Mouse (Mus musculus) limb, embryonic 12.5 days (tissue): ENCODE data around the gene Homer3. TPM values are rescaled to one million over a fixed set of nuclear protein-coding genes. Genes with fewer than 3 reads are reported as not detected.

Source experiments
- ATAC-seq: fragments of 200-750 bp; cut with Nextera tagmentation; 2 replicates; pipeline ENCODE4 v1.8.0; 2017; ENCODE audit warnings: low read depth, moderate TSS enrichment; ENCODE audit not compliant: insufficient number of reproducible peaks, insufficient read depth, low FRiP score, low TSS enrichment
- H3K27ac ChIP-seq: fragments of 300-500 bp; sonication (generic); 2 replicates; pipeline ENCODE4 v1.5.1; 2016; ENCODE audit warnings: mild to moderate bottlenecking, moderate library complexity
- H3K27me3 ChIP-seq: fragments of 300-500 bp; sonication (generic); 2 replicates; pipeline ENCODE4 v1.6.1; 2016; ENCODE audit warnings: mild to moderate bottlenecking, moderate library complexity
- H3K36me3 ChIP-seq: fragments of 300-500 bp; sonication (generic); 2 replicates; pipeline ENCODE4 v1.6.1; 2016; ENCODE audit warnings: mild to moderate bottlenecking, moderate library complexity
- H3K4me1 ChIP-seq: fragments of 300-500 bp; sonication (generic); replicated peaks from 2 replicates; pipeline ENCODE4 v1.6.1; 2016
- H3K4me2 ChIP-seq: fragments of 300-500 bp; sonication (generic); 2 replicates; pipeline ENCODE4 v1.6.1; 2016; ENCODE audit warnings: mild to moderate bottlenecking, moderate library complexity
- H3K4me3 ChIP-seq: fragments of 300-500 bp; sonication (generic); replicated peaks from 2 replicates; pipeline ENCODE4 v1.5.1; 2016; ENCODE audit warnings: mild to moderate bottlenecking
- H3K9ac ChIP-seq: fragments of 300-500 bp; sonication (generic); replicated peaks from 2 replicates; pipeline ENCODE4 v1.6.1; 2016; ENCODE audit warnings: mild to moderate bottlenecking, moderate library complexity
- H3K9me3 ChIP-seq: fragments of 300-500 bp; sonication (generic); 2 replicates; pipeline ENCODE4 v1.6.1; 2016; ENCODE audit warnings: mild to moderate bottlenecking, moderate library complexity
- WGBS: fragments of 180-500 bp; shearing (Covaris S2); methylation state at CpG from one replicate; pipeline ENCODE4 v1.1.7; 2016; 5-methylcytosine and 5-hydroxymethylcytosine counted together
- polyA plus RNA-seq: library from polyadenylated mRNA; unstranded; fragments of >200 nt; fragmentation: Nextera tagmentation; extraction: Ambion mirVana; gene quantifications from 2 replicates; pipeline ENCODE4 v1.2.1, GENCODE M21; 2016

The Homer3 gene
- polyA plus RNA-seq, 1 experiment from 2014 or later = 88.9 TPM

DNA sequence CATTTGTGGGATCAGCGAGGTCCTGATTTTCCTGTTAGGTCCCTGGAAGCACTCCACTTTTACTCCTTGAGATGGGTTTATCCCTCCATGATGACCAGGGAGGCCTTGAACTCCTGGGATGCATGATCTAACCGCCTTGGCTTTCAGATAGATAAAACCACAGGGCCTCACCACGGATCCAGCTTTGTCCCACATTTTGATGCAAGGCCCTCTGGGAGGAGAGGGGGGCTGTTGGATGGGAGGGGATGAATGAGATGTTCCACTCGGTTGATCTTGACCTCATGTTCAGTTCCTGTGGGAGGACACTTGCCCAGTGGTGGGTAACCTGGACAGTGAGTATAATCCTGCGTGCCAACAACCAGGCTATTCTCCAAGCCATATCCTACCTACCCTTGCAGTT is 1.8 kb downstream of the Homer3 start:
- H3K36me3 ChIP-seq = peaks cover 50% of the 10 kb centered on the region
- H3K4me1 ChIP-seq = peaks cover 20% of the 10 kb centered on the region
- H3K4me3 ChIP-seq = peak overlapping the region; percentile 92
- H3K27me3 ChIP-seq = no peaks in the 10 kb centered on the region
- ATAC-seq = no peak
- H3K9me3 ChIP-seq = peaks cover 12% of the 10 kb centered on the region
- H3K27ac ChIP-seq = no peak overlapping the region
- 83% methylated on average over 5 of the region's 5 CpGs for WGBS
- H3K4me2 ChIP-seq = peak overlapping the region; percentile 81
- no peak overlapping the region for H3K9ac ChIP-seq

DNA sequence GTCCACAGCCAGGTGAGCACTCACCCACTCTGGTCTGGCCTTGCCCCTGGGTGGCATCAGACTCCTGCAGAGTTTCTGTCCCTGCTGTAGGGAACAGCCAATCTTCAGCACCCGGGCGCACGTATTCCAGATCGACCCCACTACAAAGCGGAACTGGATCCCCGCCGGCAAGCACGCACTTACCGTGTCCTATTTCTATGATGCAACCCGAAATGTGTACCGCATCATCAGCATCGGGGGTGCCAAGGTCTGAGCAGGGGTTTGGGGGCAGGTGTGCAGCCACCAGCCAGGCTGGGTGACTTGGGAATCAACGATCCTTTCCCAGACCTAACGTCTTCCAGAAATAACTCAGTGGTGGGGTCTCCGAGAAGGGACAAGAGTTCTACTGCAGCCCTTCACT is 2.7 kb downstream of the Homer3 start:
- Histone ChIP-seq H3K27me3 (no peaks in the 10 kb centered on the region), H3K4me2 (no peak overlapping the region), H3K27ac (no peak overlapping the region), H3K4me1 (peaks cover 20% of the 10 kb centered on the region), H3K9me3 (peaks cover 12% of the 10 kb centered on the region), H3K9ac (no peak overlapping the region), H3K36me3 (peaks cover 59% of the 10 kb centered on the region), H3K4me3 (0 out of 2 replicates have a peak overlapping the region, but pooled peaks have one; percentile 1)
- 95% methylated on average over 15 of the region's 15 CpGs for WGBS
- no peak for ATAC-seq

DNA sequence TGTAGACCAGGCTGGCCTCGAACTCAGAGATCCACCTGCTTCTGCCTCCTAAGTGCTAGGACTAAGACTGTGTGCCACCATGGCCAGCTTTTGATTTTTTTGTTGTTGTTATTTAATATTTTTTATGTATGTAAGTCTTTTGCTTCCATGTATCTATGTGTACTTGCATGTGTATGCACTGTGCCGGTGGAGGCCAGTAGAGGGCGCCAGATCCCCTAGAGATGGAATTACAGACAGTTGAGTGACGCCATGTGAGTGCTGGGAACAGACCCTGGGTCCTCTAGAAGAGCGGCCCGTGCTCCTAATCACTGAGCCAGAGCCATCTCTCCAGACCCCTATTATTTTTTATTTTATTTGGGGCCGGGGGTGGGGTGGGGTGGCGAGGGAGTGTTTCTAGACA is 4.1 kb downstream of the Homer3 start:
- H3K9me3 ChIP-seq = peaks cover 12% of the 10 kb centered on the region
- H3K4me2 ChIP-seq = no peak overlapping the region
- H3K4me1 ChIP-seq = peaks cover 19% of the 10 kb centered on the region
- H3K27me3 ChIP-seq = no peaks in the 10 kb centered on the region
- H3K9ac ChIP-seq = no peak overlapping the region
- H3K4me3 ChIP-seq = no peak overlapping the region
- no peak overlapping the region for H3K27ac ChIP-seq
- WGBS = 91% methylated on average over 8 of the region's 8 CpGs
- no peak for ATAC-seq
- H3K36me3 ChIP-seq = peaks cover 74% of the 10 kb centered on the region

DNA sequence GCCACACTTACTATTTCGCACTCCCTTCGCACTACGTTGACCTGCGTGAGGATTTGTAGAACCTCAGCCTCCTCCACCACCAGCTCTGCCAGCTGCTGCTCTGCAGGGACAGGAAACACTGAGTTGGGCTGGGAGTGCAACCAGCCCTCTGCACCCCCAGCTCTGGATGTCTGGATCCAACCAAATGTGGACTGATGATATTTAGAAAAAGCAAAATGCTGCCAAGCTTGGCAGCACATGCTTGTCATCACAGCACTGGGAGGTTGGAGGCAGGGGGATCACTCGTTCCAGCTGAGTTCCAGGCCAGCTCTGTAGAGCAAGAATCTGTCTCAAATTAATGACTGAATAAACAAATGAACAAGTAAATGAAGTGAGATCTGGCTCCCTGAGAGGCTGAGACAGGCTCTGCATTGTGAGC is 11.4 kb downstream of the Homer3 start:
- Histone ChIP-seq H3K4me2 (no peak overlapping the region), H3K9ac (no peak overlapping the region), H3K27me3 (no peaks in the 10 kb centered on the region), H3K4me3 (no peak overlapping the region), H3K27ac (no peak overlapping the region), H3K4me1 (no peaks in the 10 kb centered on the region), H3K36me3 (peaks cover 98% of the 10 kb centered on the region), H3K9me3 (no peaks in the 10 kb centered on the region)
- ATAC-seq = no peak
- WGBS = 57% methylated on average over 5 of the region's 5 CpGs

DNA sequence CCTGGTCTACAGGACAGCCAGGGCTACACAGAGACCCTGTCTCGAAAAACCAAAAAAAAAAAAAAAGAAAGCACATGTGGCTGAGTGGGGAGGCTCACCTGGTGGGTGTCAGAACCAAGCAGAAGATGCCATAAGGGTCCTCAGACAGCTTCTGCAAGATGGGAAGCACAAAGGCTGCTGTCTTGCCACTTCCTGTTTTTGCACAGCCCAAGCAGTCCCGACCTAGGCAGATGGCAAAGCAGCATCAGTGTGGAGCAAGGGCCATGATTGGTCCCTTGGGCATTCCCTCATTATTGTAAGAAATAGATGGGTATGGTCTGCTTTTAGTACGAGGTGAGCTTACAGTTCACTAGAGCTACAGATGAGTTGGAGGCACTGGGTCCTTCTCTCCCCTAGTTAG is 18.3 kb downstream of the Homer3 start:
- 88% methylated on average over 3 of the region's 3 CpGs for WGBS
- no peaks in the 10 kb centered on the region for H3K9me3 ChIP-seq
- H3K4me3 ChIP-seq = peak overlapping the region; percentile 77; the same call in 1 of the 2 replicates
- no peaks in the 10 kb centered on the region for H3K27me3 ChIP-seq
- H3K9ac ChIP-seq = no peak overlapping the region
- peak overlapping the region; percentile 95; the same call in 1 of the 2 replicates for H3K4me2 ChIP-seq
- H3K36me3 ChIP-seq = peaks cover 61% of the 10 kb centered on the region
- no peak for ATAC-seq
- no peak overlapping the region for H3K27ac ChIP-seq
- peaks cover 20% of the 10 kb centered on the region for H3K4me1 ChIP-seq

DNA sequence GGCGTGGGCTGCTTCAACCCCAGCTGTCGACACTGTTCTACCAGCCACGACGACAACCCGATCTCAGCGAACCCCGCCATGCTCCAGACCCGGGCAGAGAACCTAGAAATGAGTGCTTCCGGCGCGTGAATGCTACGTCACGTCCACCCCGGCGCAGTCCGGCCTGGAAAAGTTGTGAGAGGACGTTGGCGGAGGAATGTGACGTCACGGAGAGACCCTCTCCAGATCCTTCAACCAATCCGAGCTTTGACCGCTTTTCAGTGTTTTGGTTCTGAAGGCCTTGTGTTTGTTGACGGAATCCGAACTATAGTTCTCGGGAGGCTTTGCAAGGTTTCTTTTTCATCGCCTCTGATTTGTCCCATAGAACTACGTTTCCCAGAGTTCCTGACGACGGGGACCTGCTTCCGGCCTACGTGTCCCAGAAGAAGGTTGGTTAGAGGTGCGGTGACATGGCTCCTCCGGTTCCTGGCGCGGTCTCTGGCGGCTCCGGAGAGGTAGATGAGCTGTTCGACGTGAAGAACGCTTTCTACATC is 19.8 kb downstream of the Homer3 start, which contains the start of the genes Ddx49 and Cope:
TSS of gene Ddx49 (minus strand) at position 132 of the 533 bp plus-strand sequence.
TSS of gene Cope (plus strand) at position 161 of the 533 bp plus-strand sequence.
- H3K4me1 ChIP-seq = peaks cover 20% of the 10 kb centered on the region
- H3K27me3 ChIP-seq = no peaks in the 10 kb centered on the region
- peak; percentile 79 for ATAC-seq
- H3K9ac ChIP-seq = peak within 1 kb of the TSS; percentile 76
- WGBS = under 1% methylated on average over 40 of the region's 40 CpGs
- peak within 1 kb of the TSS; percentile 75 for H3K27ac ChIP-seq
- H3K4me2 ChIP-seq = peak within 1 kb of the TSS; percentile 95
- peak within 1 kb of the TSS; percentile 77 for H3K4me3 ChIP-seq
- peaks cover 59% of the 10 kb centered on the region for H3K36me3 ChIP-seq
- no peaks in the 10 kb centered on the region for H3K9me3 ChIP-seq

DNA sequence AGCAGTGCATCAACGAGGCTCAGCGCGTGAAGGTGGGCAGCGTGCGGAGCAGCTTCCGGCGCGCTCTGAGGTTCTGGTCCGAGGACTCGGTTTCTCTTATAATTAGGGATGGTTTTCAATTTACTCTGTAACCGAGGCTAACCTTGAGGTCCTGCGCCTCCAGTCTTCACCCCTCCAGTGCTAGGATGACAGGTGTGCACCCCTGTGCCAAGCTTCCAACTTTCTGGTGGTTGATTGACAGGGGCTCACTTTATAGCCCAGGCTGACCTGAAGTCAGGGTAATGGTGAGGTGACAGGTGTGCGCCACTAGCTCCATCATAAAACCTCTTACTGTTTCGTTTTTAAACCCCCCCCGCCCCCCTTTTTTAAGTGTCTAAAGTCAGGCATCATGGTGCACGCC is 20.3 kb downstream of the Homer3 start:
- H3K4me1 ChIP-seq = peaks cover 20% of the 10 kb centered on the region
- peak overlapping the region; percentile 77 for H3K4me3 ChIP-seq
- H3K9me3 ChIP-seq = no peaks in the 10 kb centered on the region
- H3K36me3 ChIP-seq = peaks cover 59% of the 10 kb centered on the region
- peak overlapping the region; percentile 75 for H3K27ac ChIP-seq
- peak overlapping the region; percentile 95 for H3K4me2 ChIP-seq
- H3K27me3 ChIP-seq = no peaks in the 10 kb centered on the region
- WGBS = 4% methylated on average over 16 of the region's 16 CpGs
- no peak for ATAC-seq
- peak overlapping the region; percentile 76 for H3K9ac ChIP-seq

DNA sequence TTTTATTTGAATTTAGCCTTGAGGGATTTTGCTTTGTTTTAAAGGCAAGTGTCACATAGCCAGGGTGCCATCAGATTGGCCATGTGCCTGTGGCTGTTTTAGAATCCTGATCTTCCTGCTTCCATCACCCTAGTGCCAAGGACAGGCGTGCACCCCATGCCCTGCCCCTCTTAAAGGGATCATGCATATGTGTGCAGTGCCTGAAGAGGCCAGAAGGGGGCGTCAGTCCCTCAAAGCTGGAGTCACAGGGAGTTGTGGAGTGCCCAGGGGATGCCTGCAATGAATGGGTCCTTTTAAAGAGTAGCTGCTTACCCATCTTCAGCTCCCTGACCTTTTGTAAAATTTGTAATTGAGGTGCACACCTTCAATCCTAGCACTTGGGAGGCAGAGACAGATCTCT is 26.7 kb downstream of the Homer3 start:
- ATAC-seq = no peak
- Histone ChIP-seq H3K4me1 (no peaks in the 10 kb centered on the region), H3K27me3 (no peaks in the 10 kb centered on the region), H3K36me3 (peaks cover 88% of the 10 kb centered on the region), H3K4me2 (no peak overlapping the region), H3K9me3 (no peaks in the 10 kb centered on the region), H3K27ac (no peak overlapping the region), H3K9ac (no peak overlapping the region), H3K4me3 (no peak overlapping the region)
- 37% methylated on average over 2 of the region's 2 CpGs for WGBS

DNA sequence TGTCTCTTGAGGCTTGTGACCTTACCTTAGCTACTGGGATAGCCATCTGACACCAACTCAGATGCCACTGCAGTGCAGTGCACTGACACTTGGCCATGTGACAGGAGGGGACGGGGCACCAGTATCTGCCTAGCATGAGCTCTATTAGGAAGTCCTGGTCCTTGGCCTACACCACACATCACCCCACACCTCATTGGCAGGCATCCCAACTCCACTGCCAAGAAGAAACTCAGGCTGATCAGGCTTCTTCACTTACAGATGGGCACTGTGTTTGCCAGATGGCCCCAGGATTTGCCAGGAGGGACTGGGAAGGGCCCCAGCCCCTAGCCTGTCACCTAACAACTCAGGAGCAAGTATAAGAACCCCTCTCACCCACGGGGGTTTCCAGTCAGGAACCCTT is 30.8 kb downstream of the Homer3 start:
- Histone ChIP-seq H3K36me3 (peaks cover 54% of the 10 kb centered on the region), H3K27me3 (no peaks in the 10 kb centered on the region), H3K4me3 (no peak overlapping the region), H3K27ac (no peak overlapping the region), H3K4me2 (no peak overlapping the region), H3K9me3 (no peaks in the 10 kb centered on the region), H3K9ac (no peak overlapping the region), H3K4me1 (peaks cover 32% of the 10 kb centered on the region)
- 91% methylated on average over 2 of the region's 2 CpGs for WGBS
- ATAC-seq = no peak

DNA sequence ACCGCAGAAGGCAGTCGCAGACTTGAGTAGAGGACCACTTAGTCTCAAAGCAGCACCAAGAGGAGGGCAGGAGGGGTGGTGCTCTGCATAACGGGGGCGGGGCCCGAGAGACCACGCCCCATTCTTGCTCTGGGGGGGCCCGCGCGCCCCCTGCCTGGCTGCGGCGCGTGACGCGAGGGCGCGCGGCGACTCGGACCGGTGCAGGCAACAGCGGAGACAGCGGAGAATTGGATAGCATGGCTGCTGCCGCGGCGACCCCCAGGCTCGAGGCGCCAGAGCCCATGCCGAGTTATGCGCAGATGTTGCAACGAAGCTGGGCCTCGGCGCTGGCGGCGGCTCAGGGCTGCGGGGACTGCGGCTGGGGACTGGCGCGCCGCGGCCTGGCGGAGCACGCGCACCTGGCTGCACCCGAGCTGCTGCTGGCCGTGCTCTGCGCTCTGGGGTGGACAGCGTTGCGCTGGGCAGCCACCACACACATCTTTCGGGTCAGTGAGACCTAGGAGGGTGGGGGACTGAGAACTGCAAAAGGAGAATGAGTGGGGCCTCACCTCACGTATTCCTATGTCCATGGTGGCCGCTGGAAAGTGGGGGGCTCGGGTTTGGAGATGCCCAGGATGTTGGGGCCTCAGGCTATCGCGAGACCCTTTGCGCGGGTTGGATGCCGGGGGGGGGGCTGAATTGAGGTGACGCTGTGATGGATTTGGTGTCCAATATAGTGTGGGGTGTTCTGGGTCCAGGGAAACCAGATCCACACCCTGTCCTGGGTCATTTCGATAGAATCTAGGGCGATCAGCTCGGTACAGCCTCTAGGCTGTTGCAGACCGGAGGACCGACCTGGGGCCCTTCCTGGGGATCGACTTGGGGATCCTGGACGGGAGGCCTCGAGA is 33.2 kb downstream of the Homer3 start, which contains the start of gene Cers1:
TSS of gene Cers1 (plus strand) at position 152 of the 887 bp plus-strand sequence.
- no peaks in the 10 kb centered on the region for H3K9me3 ChIP-seq
- peak within 1 kb of the TSS; percentile 80 for H3K4me2 ChIP-seq
- peaks cover 32% of the 10 kb centered on the region for H3K4me1 ChIP-seq
- peaks cover 34% of the 10 kb centered on the region for H3K36me3 ChIP-seq
- peak within 1 kb of the TSS; percentile 72 for H3K9ac ChIP-seq
- H3K4me3 ChIP-seq = peak within 1 kb of the TSS; percentile 63
- peak; percentile 49 for ATAC-seq
- WGBS = 2% methylated on average over 66 of the region's 66 CpGs
- H3K27me3 ChIP-seq = no peaks in the 10 kb centered on the region
- peak within 1 kb of the TSS; percentile 84 for H3K27ac ChIP-seq
